Mouse (Mus musculus) testis, postnatal 10 days (tissue): ENCODE data around the gene Parp8.

Source experiments
- DNase-seq: peaks from one replicate; pipeline ENCODE4 v3.0.0; 2021; ENCODE audit warnings: low spot score

Gene Parp8

DNA sequence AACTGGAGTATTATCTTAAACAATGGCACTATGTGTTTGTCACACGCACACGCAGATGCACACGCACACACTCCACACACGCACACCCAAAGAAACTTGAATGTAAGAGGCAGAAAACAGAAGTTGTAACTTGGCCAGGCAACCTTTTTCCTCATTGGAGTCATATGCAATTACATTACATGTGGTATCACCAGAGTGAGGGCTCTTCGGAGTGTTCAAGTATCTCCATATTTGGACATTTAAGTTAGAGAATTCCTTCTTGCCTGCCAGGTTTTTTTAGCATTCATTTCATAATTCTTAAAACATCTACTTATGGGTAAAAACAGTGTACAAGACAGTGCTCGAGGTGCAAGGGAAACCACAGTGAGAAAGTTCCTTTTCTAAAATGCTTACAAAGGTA lies 6.7 kb downstream of the Parp8 start:
- DNase-seq = no peak

DNA sequence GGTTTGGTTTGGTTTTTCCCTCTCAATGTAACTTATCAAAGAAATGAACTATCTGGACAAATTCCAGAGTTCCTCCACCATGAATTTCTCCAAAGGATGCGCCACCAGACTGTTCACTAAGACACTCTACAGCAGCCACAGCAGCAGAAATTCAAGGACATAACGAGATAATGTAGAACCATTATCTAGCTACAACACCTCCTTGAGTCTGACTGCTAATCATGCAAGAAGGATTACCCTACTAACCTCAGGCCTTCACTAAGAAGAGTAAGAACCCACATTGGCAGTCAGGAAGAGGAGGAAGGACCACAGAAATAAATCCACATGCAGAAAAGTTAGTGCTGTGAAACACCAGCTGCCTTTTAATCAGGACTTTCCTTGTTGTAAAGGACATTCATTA lies 11.8 kb downstream of the Parp8 start:
- DNase-seq = no peak

- DNase-seq = no peak
These were observed 13.3 kb downstream of the Parp8 start for GRCm38 (mm10) chr13:117012031-117012430.

GRCm38 (mm10) chr13:117010143-117010542 lies 15.2 kb downstream of the Parp8 start:
- no peak for DNase-seq

DNA sequence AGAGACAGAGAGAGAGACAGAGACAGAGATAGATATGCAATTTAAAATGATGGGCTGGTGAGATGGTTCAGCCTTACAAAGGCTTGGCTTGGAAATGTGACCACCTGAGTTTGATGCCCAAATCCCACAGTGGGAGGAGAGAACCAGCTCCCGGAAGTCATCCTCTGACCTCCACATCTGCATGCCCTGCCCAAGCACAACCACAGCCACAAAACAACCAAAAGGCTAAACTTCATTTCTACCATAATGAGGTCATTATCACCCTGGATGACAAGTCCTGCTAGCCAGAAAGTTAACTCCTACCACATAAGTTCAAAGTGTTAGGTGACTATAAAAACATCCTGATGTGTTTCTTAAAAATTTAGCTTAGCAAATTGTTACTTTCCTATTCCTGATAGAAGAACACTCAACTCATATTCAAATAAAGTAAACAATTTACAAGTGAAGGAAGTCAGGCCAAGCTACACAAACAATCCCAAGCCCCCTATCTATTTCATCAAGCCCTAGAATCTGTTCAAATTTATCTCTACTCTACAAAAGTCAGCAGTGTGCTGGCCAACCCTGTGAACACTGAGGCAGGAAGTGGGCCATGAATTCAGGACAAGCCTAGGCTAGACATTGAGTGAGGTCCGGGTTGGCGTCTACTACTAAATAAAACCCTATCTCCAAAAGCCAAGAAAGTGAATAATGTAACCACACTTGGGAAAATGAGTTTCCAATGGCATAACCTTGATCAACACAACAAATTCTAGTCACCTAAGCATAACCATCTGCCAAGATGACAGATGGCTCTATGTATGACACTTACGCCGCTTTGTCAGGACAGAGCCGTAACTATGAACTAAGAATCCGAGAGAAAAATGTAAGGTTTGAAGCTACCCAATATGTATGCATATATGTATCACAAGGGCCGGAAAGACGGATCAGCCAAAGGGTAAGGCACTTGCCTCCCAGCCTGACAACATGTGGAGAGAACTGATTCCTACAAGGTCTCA lies 17.0 kb downstream of the Parp8 start:
- no peak for DNase-seq

GRCm38 (mm10) chr13:117007566-117007965 lies 17.8 kb downstream of the Parp8 start:
- DNase-seq = no peak

DNA sequence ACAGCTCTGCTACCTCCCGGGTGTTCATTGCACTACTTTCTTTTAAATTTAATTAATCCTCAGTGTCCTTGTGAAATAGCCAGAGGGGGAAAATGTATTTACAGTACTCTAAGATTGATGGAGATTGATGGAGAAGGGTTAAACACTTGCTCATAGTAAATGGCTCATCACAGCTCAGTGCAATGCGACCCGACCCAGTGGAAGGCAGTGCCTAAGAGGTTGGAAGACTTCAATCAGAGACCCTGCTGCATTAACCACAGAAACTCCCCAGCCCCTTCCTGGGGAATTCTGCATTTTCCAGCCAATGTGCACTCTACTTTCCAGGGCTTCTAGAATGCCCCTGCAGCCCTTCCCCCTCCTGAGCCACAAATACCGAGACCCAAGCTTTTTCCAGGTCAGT lies 18.7 kb downstream of the Parp8 start:
- no peak for DNase-seq

DNA sequence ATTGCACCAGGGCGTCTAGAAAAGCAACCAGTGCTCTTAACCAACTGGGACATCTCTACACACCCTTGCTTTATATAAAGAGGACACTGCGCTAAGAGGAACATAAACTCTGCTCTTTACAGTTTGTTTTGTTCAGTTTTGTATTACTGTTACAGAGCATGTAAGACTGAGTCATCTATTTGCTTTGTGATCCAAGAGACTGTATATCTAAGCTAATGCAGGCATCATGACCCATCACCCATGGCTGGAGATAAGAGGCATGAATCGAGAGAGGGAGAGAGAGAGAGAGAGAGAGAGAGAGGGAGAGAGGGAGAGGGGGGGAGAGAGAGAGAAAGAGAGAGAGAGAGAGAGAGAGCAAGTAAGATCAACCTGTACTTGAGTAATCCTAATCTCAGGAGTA lies 24.8 kb downstream of the Parp8 start:
- DNase-seq = no peak

DNA sequence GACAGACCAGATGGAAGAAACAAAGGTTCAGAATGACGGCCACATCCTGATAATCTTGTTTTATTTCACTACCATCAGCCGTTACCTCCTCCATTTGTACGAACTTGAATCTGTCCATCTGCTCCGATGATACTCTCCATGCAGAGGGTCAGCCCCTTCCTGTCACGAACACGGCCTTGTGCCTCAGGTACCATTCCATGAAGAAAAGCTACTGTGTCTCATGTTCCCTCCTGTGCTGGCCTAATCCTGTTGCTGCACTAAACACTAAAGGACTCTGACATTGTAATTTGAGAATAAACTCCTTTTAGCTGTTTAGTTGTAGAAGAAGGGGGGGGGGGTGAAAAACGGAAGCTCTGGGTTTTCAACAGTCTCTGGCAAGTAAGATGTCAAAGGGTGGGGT lies 33.8 kb downstream of the Parp8 start:
- DNase-seq = no peak

DNA sequence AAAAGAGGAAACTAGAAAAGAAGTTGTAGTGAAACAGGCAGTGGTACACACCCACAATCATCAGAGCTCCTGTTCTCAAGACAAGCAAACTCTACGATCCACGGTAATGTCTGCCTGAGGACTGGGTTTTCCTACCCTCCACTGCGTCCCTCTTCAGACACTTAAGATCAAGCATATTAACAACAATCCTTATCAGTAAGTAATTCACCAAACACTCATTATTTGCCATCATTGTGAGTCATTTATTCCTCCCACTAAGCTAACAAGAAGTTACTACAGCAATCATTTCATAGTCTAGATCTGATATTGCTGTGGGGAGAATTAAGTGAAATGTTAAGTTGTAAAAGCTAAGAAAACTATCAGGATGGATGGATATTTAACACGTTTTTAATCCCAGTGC lies 35.0 kb downstream of the Parp8 start:
- DNase-seq = no peak

DNA sequence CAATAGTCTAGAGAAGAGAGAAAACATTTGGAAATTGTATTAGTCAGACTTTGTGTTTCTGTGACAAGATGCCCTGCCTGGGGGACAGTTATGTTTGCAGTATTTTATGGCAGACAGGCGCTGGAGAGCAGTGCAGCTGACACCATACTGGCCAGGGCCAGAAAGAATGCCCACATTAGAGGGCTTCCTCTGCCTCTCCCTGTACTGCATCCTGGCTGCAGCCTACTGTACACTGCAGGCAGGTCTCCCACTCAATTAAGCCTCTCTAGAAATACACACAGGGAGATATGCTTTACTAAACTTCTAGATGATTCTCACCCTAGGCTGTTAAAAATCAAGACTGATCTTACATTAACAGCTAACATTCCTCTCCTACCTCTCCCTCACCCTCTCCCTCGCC lies 36.6 kb downstream of the Parp8 start:
- no peak for DNase-seq

- DNase-seq = no peak
These were observed 37.1 kb downstream of the Parp8 start for GRCm38 (mm10) chr13:116988208-116988607.

DNA sequence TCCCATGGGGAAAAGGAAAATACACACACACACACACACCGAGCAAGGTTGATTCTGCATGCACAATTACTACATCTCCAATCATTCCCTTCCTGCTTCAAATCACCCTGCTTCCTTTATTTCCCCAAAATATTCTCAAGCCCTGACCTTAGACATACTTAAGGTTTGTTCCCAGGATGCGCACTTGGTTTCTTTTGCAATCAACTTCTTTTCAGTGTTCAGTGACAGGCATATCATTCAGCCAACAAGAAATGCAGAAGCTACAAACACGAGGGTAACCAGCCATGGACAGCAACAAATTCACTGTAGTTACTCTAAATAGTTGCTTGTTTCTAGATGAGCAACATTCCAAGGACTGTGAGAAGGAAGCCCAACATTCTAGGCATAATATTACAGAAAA lies 38.1 kb downstream of the Parp8 start:
- no peak for DNase-seq

- DNase-seq = no peak
These were observed 38.7 kb downstream of the Parp8 start for GRCm38 (mm10) chr13:116986658-116987057.

- no peak for DNase-seq
These were observed 51.1 kb downstream of the Parp8 start for GRCm38 (mm10) chr13:116974081-116974860.

DNA sequence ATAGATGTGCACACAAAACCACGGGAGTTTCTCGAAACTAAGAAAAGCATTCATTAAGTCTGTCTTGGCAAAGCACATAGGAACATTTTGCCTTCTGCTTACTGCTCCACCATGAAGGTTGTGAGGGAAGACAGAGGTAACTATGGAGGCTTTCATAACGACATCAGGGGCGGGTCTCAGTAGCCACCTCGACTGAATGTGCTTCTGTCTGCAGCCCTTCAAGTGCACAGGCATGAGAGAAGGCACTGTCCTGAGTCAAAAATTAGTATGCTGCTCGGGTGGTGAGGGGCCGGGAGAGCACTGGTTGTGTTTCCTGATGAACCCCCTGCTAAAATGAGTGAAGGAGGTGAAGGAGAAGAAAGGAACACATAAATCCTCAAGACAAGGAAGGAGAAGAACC lies 51.8 kb downstream of the Parp8 start:
- DNase-seq = no peak

DNA sequence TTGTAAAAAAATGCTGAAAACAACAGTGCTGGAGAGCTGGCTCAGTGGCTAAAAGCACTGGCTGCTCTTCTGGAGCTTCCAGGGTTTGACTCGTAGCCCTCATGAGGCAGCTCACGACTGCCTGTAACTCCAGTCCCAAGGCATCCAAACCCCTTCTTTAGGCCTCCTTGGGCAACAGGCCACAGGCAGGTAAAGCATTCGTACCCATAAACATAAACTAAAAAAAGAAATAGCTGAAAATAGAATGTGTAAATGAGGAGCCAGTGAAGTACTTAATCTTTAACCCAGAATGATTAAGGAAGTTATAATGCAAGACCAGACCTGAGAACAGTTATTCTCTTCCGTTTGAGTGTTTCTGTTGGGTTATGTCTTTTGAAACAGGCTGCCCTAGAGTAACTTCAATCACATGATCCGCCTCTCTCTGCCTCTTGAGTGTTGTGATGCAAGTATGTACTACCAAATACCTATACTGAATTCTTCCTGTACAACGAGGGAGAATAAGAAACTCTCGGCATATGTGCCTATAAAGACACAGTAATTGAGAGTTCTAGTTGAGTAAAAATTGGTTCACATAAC lies 53.2 kb downstream of the Parp8 start:
- no peak for DNase-seq

- DNase-seq = no peak
These were observed 54.5 kb downstream of the Parp8 start for GRCm38 (mm10) chr13:116970706-116971428.

- DNase-seq = no peak
These were observed 55.7 kb downstream of the Parp8 start for GRCm38 (mm10) chr13:116969650-116970049.

DNA sequence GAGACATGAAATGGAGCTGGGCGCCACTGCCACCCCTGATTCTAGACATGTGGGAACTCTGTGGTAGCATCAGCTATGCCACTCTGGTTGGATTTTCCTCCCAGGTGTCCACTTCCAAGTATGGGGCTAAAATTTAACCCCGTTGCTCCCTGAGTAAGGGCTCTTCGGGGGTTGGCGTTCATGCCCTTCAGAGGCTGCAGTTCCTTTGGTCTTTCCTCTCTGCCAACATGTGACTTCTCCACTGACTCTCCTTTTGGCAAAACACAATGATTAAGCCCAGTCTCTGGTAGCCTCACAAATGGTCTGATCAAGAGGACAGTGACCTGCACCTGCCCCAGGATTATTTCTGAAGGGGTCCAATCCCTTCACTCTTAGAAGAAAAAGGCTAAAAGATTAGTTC lies 56.4 kb downstream of the Parp8 start:
- DNase-seq = no peak

DNA sequence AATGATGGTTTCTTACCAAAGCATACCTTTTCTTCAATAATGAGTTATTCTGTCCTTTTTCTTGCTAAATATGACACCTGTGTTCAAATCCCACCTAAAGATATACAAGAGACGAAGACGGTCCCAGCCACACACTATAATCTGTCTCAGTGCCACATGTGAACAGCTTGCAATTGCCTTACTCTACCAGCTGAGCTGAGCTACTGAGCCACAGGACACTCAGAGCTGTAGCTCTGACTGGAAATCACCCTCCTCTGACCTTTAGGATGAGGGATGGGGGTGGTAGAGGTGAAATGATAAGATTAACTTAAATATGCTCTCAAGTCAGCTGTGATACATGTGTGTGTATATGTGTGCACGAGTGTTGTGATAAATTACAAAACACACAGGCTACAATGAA lies 57.9 kb downstream of the Parp8 start:
- no peak for DNase-seq
